Mouse (Mus musculus): ENCODE measurements around the gene Gm281. TPM values are rescaled to one million over a fixed set of nuclear protein-coding genes. Genes with fewer than 3 reads are reported as not detected.
A peak's percentile ranks its signal among the peaks of the same experiment; 100 is the strongest.

The Gm281 gene
- total and polyA plus RNA-seq, 3 experiments, result not detected

DNA sequence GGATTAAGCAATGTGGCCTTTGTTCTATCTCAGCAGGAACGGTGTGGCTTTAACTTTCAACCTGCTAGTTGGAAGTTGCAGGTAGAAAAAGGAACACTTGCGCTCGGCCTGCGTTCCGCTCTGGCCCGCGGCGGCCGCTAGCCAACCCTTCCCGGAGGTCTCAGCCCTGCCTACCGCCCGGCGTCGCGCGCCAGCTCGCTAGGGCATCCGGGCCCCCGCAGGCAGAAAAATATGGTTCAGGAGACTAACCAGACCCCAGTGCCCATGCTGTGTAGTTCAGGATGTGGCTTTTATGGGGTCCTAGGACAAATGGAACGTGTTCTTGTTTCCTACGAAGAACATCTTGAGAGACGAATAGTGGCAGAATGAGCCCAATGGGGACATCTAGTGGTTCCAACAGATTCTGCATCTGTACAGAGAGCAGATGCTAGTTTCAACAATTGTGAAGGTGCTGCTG, 12.6 kb downstream of the Gm281 start:
- Histone ChIP-seq H3K27me3 (ENCODE audit: insufficient read depth, low read length) (no peaks in the 10 kb centered on the region), H3K4me3 (ENCODE audit: low read depth, low read length) (no peak overlapping the region), H3K4me1 (ENCODE audit: insufficient read depth, low read depth, low read length) (no peaks in the 10 kb centered on the region), H3K9me3 (replicated peaks) (no peaks in the 10 kb centered on the region), H3K36me3 (replicated peaks) (no peaks in the 10 kb centered on the region)
- 0 out of 2 replicates have a peak, but pooled peaks have one; percentile 8 for TF ChIP-seq CTCF (IDR thresholded peaks at IDR 0.05; ENCODE audit: low read depth, low read length)
- no peak for TF ChIP-seq GATA1 (IDR thresholded peaks at IDR 0.05; ENCODE audit: borderline replicate concordance, low read length)
- TF ChIP-seq GATA2 (IDR thresholded peaks at IDR 0.05; ENCODE audit: borderline replicate concordance, low read depth, low read length), result no peak
- peak; percentile 1 for DNase-seq (ENCODE audit: low spot score)
- ATAC-seq (ENCODE audit: extremely low read depth, insufficient number of reproducible peaks, low FRiP score, poor library complexity, severe bottlenecking), result no peak

DNA sequence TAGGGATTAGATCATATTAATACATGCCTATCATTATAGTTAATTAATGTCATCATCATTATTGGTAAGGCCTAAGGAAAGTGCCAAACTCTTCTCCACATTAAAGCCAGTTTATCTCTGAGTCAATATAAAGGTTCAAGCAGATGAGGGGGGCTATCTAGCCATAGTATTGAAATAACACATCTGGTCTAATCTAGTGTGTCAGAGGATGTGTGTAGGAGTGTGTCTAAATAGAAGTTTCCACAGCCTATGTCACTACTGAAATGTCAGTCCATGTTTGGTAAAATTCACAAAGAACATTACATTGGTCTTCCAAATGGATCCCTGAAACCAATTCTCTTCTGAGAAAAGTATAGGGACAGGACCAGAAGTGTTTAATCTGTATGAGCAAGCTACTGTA, 19.1 kb downstream of the Gm281 start:
- no peak for ATAC-seq (ENCODE audit: extremely low read depth, insufficient number of reproducible peaks, low FRiP score, poor library complexity, severe bottlenecking)
- TF ChIP-seq CTCF (IDR thresholded peaks at IDR 0.05; ENCODE audit: low read depth, low read length), result no peak
- TF ChIP-seq GATA2 (IDR thresholded peaks at IDR 0.05; ENCODE audit: borderline replicate concordance, low read depth, low read length), result no peak
- TF ChIP-seq GATA1 (IDR thresholded peaks at IDR 0.05; ENCODE audit: borderline replicate concordance, low read length), result no peak
- no peak for TF ChIP-seq TAL1 (conservative IDR thresholded peaks at IDR 0.05; ENCODE audit: low read depth, low read length)
- TF ChIP-seq POLR2AphosphoS5 (IDR thresholded peaks at IDR 0.05; ENCODE audit: insufficient replicate concordance, low read depth, low read length), result no peak

DNA sequence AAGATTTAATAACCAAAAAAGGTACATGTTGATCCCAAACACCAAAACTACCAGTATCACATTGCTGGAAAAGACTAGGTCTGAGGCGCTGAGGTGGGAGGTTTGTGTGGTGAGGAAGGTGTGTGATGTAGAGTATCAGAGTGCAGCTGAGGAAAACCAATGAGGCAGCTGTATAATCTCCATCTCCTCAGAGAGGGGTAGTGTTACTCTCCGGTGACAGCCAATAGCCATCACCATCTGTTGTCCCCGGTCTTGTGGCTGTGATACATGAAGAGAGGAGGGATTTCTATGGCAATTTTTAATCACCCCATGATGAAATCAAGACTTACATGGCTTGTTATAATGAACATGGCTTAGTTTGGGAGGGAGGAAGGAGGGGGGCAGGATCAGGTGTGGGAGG, 20.5 kb downstream of the Gm281 start:
- Histone ChIP-seq H3K4me1 (ENCODE audit: insufficient read depth, low read depth, low read length) (no peaks in the 10 kb centered on the region), H3K4me3 (ENCODE audit: low read depth, low read length) (no peak overlapping the region)
- TF ChIP-seq CTCF (IDR thresholded peaks at IDR 0.05; ENCODE audit: low read depth, low read length), result no peak
- TF ChIP-seq GATA1 (IDR thresholded peaks at IDR 0.05; ENCODE audit: borderline replicate concordance, low read length), result no peak
- TF ChIP-seq GATA2 (IDR thresholded peaks at IDR 0.05; ENCODE audit: borderline replicate concordance, low read depth, low read length), result no peak
- TF ChIP-seq TAL1 (conservative IDR thresholded peaks at IDR 0.05; ENCODE audit: low read depth, low read length), result no peak
- TF ChIP-seq POLR2AphosphoS5 (IDR thresholded peaks at IDR 0.05; ENCODE audit: insufficient replicate concordance, low read depth, low read length), result no peak

More for the DNA sequence above, 19.1 kb downstream of the Gm281 start:
- no peaks in the 10 kb centered on the region for H3K36me3 ChIP-seq (replicated peaks)
- H3K27me3 ChIP-seq (ENCODE audit: insufficient read depth, low read length), result no peaks in the 10 kb centered on the region
- no peak for DNase-seq (ENCODE audit: low spot score)
- no peaks in the 10 kb centered on the region for H3K4me1 ChIP-seq (ENCODE audit: insufficient read depth, low read depth, low read length)
- H3K4me3 ChIP-seq (ENCODE audit: low read depth, low read length), result no peak overlapping the region
- H3K9me3 ChIP-seq (replicated peaks), result no peaks in the 10 kb centered on the region

DNA sequence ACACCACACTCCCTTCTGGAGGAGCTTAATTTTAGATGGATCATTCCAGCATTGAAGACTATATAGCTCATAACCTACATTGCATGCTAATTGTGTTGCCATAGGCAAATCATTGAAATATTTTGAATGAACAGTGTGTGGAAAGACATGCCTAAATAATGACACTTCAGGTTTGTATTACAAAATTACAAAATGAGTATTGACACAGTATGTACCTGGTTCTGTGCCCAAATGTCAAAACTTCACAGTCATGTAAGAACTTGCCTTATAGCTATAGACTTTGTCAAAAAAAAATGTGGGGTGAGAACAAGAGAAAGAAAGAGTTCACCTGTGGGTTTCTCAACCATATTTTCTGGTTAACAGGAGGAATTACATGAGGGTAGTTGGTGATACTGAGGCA, 52.9 kb downstream of the Gm281 start:
- ATAC-seq (ENCODE audit: extremely low read depth, insufficient number of reproducible peaks, low FRiP score, poor library complexity, severe bottlenecking) (no peak), DNase-seq (ENCODE audit: low spot score) (no peak)
- Histone ChIP-seq H3K9me3 (replicated peaks) (no peaks in the 10 kb centered on the region), H3K27me3 (ENCODE audit: insufficient read depth, low read length) (no peaks in the 10 kb centered on the region), H3K4me3 (ENCODE audit: low read depth, low read length) (no peak overlapping the region), H3K36me3 (replicated peaks) (no peaks in the 10 kb centered on the region), H3K4me1 (ENCODE audit: insufficient read depth, low read depth, low read length) (no peaks in the 10 kb centered on the region)
- TF ChIP-seq CTCF (IDR thresholded peaks at IDR 0.05; ENCODE audit: low read depth, low read length), result no peak
- no peak for TF ChIP-seq GATA1 (IDR thresholded peaks at IDR 0.05; ENCODE audit: borderline replicate concordance, low read length)
- no peak for TF ChIP-seq POLR2AphosphoS5 (IDR thresholded peaks at IDR 0.05; ENCODE audit: insufficient replicate concordance, low read depth, low read length)
- TF ChIP-seq GATA2 (IDR thresholded peaks at IDR 0.05; ENCODE audit: borderline replicate concordance, low read depth, low read length), result no peak
- TF ChIP-seq TAL1 (conservative IDR thresholded peaks at IDR 0.05; ENCODE audit: low read depth, low read length), result no peak

More for the DNA sequence above, 20.5 kb downstream of the Gm281 start:
- Histone ChIP-seq H3K36me3 (replicated peaks) (no peaks in the 10 kb centered on the region), H3K9me3 (replicated peaks) (no peaks in the 10 kb centered on the region), H3K27me3 (ENCODE audit: insufficient read depth, low read length) (no peaks in the 10 kb centered on the region)
- DNase-seq (ENCODE audit: low spot score) (no peak), ATAC-seq (ENCODE audit: extremely low read depth, insufficient number of reproducible peaks, low FRiP score, poor library complexity, severe bottlenecking) (no peak)

DNA sequence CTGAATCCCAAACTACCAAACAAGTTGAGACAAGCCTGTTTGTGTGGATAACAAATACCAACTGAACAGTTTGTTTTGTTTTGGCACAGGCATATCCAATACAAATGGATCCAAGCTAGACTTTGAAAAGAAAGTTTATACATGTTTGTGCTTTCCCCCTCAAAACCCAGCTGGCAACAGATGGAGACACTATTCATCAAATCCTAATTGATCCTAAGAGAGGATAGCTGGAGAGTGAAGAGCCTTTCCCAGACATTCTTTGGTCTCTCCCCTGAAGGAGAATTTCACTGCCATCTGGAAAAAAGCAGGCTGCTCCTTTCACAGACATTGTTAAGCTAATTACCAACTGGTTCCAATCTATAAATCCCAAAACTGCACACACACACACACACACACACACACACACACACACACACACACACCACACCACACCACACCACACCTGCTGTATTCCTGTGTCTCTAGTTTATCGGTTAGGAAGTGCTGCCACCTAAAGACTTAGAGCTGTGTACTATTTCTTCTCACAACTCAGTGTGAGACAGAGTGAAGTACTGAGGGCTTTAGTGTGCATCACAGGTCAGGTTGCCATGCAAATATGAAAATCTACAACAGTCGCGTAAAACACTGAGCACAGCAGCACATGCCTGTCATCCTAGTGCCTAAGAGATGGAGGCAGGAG, 101.3 kb downstream of the Gm281 start:
- no peaks in the 10 kb centered on the region for H3K9me3 ChIP-seq (replicated peaks)
- TF ChIP-seq GATA1 (IDR thresholded peaks at IDR 0.05; ENCODE audit: borderline replicate concordance, low read length) (no peak), GATA2 (IDR thresholded peaks at IDR 0.05; ENCODE audit: borderline replicate concordance, low read depth, low read length) (no peak), POLR2AphosphoS5 (IDR thresholded peaks at IDR 0.05; ENCODE audit: insufficient replicate concordance, low read depth, low read length) (no peak), TAL1 (conservative IDR thresholded peaks at IDR 0.05; ENCODE audit: low read depth, low read length) (no peak), CTCF (IDR thresholded peaks at IDR 0.05; ENCODE audit: low read depth, low read length) (no peak)
- ATAC-seq (ENCODE audit: extremely low read depth, insufficient number of reproducible peaks, low FRiP score, poor library complexity, severe bottlenecking) (no peak), DNase-seq (ENCODE audit: low spot score) (no peak)
- H3K36me3 ChIP-seq (replicated peaks), result no peaks in the 10 kb centered on the region
- no peaks in the 10 kb centered on the region for H3K27me3 ChIP-seq (ENCODE audit: insufficient read depth, low read length)
- no peak overlapping the region for H3K4me3 ChIP-seq (ENCODE audit: low read depth, low read length)
- no peaks in the 10 kb centered on the region for H3K4me1 ChIP-seq (ENCODE audit: insufficient read depth, low read depth, low read length)

DNA sequence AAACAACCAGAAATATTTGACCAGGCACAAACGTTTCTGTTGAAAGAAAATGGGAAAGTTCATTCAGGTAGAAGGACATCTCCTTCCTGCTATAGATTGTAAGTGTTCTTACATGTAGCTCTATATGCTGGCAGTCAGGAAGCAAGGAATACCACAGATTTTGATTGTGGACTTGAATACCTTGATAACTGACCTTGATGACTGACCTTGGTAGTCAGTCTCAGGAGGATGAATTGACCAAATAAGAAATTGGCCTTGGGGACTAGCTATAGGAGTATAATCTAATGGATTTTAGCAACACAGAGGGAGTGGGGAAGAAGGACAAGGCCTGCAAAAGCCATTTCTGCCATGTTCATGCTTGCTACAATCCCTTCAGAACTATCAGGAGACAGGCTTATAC, 123.8 kb downstream of the Gm281 start:
- TF ChIP-seq POLR2AphosphoS5 (IDR thresholded peaks at IDR 0.05; ENCODE audit: insufficient replicate concordance, low read depth, low read length), result no peak
- no peak for TF ChIP-seq GATA1 (IDR thresholded peaks at IDR 0.05; ENCODE audit: borderline replicate concordance, low read length)
- TF ChIP-seq CTCF (IDR thresholded peaks at IDR 0.05; ENCODE audit: low read depth, low read length), result no peak
- no peak for TF ChIP-seq TAL1 (conservative IDR thresholded peaks at IDR 0.05; ENCODE audit: low read depth, low read length)
- no peak for TF ChIP-seq GATA2 (IDR thresholded peaks at IDR 0.05; ENCODE audit: borderline replicate concordance, low read depth, low read length)
- no peak for DNase-seq (ENCODE audit: low spot score)
- H3K9me3 ChIP-seq (replicated peaks), result 0 out of 2 replicates have a peak, but pooled peaks cover 2% of the 10 kb centered on the region
- no peak for ATAC-seq (ENCODE audit: extremely low read depth, insufficient number of reproducible peaks, low FRiP score, poor library complexity, severe bottlenecking)
- H3K27me3 ChIP-seq (ENCODE audit: insufficient read depth, low read length), result no peaks in the 10 kb centered on the region
- no peak overlapping the region for H3K4me3 ChIP-seq (ENCODE audit: low read depth, low read length)
- no peaks in the 10 kb centered on the region for H3K4me1 ChIP-seq (ENCODE audit: insufficient read depth, low read depth, low read length)
- H3K36me3 ChIP-seq (replicated peaks), result no peaks in the 10 kb centered on the region
